Mouse (Mus musculus) liver, postnatal 0 days (tissue): ENCODE results near the gene Aspm.

Experiments used
- CTCF ChIP-seq: sonication (generic); IDR thresholded peaks from 2 replicates; pipeline ENCODE4 v1.5.1; 2016; ENCODE audit warnings: antibody characterized with exemption, low read depth
- EP300 ChIP-seq: IDR thresholded peaks from 2 replicates; pipeline ENCODE4 v1.6.1; 2016; ENCODE audit warnings: antibody characterized with exemption, low read depth, mild to moderate bottlenecking

DNA sequence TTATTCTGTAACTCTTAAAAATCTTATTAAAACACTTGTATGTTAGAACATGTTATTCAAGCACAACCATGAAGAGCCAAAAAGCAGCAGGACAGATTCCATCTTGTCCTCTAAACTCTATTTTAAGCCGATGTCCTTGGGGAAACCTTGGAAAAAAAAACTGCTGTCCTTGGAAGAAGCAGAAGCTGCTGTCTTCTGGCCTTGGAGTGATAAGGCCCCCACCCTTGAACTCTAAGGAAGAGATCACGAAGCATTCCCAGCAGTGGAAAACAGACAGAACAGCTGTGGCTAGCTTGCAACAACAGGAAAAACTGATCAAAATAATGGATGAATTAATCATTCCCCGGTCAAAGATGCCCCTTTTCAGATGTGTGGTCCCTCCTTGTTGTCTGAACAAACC lies 41.6 kb downstream of the Aspm start:
- TF ChIP-seq CTCF (no peak), EP300 (no peak)
